Mouse (Mus musculus): Measurements from ENCODE around the gene Olfr1302.

Olfr1302 gene

DNA sequence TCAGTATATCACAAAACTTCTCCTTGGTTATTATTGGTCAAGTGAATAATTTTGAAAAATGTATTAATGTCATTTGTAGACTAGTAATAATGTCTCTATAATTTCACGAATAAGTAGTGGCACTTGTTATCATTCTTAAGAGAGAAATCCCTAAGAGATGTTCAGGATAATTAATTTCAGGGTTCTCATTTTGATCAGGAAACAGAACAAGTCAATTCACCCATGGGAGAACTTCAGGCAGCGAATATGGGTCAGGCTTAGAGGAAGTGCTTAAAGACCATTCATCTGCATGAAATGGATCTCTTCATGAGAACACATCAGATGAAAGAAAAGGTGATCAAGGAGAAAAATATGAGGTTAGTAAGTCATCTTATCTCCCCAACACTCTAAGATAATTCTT lies at the start of gene Olfr1302:
Gene Olfr1302, plus strand, starts transcription at position 301 of the 400 bp plus-strand sequence.
- DNase-seq (ENCODE audit: low spot score in 2 of 2): no peak

DNA sequence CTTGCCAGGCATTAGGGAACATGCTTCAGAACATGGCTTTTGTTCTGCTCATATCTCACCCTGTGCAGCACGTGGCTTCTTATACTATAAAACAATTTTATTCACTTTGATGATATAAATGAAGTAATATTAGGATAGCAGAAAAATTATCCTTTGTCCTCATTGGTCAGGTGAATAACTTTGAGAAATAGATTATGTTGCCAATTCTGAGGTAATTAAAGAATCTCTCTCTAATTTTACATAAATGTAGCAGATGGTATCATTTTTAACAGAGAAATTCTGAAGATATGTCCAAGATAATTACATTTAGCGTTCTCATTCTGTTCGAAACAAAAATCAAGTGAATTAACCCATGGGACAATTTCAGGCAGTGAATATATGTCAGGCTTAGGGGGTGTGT lies 26.5 kb upstream of the Olfr1302 start, which contains the start of gene Olfr1301:
Gene Olfr1301, plus strand, starts transcription at position 301 of the 400 bp plus-strand sequence.
- no peak for DNase-seq (ENCODE audit: low spot score in 2 of 2)

DNA sequence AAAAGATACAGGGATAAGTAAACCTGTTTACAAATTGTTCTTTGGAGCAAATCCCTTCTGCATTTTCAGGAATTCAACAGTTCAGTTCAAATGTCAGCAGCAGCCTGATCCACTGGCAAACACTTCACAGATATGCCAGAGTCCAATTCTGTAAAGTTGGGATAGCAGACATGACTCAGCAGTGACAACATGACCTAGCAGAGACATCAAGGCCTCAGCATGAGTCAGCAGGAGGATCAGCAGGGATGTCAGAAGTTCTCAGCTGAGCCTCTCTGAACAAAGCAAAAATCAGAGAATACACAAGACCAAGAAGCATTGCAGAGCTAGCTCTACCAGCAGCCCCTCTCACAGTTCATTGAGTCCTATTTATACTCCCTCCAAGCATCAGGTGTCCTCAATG lies 35.7 kb downstream of the Olfr1302 start:
- DNase-seq (ENCODE audit: low spot score in 2 of 2): no peak

DNA sequence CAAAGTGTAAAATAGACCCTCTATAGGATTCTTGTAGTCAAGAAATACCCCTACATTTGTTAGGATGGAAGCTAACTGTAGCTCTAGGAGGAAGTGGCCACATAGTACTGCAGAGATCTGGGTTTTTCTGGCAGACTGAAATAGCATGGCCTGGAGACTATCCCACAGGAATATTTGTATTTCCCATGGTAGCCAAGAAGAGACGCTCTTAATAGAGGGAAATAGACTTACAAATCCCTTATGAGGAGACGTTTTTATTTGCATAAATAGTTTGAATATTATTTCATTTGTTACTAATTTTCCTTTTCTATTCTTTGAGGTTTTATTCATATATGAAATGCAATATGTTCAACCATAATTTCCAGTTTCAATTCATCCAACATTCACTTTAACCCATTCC lies 43.0 kb downstream of the Olfr1302 start, which contains the start of gene Olfr1303:
Gene Olfr1303, minus strand, starts transcription at position 101 of the 400 bp plus-strand sequence.
- DNase-seq (ENCODE audit: low spot score in 2 of 2): no peak

Data from spleen, postnatal 36 days (tissue).